Mouse (Mus musculus): ENCODE data around the gene H2afy2.
A peak's percentile ranks its signal among the peaks of the same experiment; 100 is the strongest.

The H2afy2 gene

GRCm38 (mm10) chr10:61723271-61723670, 60.7 kb downstream of the H2afy2 start:
- DNase-seq (ENCODE audit: low spot score in 2 of 2), result no peak

DNA sequence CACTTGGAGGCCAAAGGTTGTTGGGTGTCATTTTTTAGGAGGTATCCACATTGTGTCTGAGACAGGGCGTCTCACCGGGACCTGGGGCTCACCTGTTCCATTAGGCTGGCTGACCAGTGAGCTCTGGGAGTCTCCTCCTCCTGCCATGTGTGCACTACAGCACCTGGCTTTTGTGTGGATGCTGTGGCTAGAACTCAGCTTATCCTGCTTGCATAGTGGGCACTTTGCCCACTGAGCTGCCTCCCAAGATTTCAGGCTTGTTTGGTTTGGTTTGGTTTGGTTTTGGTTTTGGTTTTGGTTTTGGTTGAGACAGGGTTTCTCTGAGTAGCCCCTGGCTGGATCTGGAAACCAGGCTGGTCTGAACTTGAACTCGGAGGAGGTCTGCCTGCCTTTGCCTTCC, 61.7 kb downstream of the H2afy2 start:
- DNase-seq (ENCODE audit: low spot score in 2 of 2), result no peak

DNA sequence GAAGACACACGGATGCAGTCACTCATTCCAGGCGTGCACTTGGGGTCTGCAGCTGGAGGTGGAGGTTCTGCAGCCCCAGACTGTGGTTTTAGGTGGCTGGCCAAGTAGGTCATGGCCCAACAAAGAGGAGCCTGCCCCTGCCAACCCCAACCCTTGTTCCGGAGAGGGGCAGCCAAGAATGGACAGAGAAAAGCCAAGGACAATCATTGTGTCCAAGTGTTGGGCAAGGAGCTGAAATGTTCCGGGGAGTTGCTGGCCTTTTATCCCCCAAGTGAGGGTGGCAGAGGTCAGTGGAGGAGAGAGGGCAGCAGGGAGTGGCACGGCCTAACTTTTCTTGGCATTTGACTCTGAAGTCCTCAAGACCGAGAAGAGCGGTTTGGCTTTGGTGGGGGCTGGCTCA, 63.6 kb downstream of the H2afy2 start:
- DNase-seq (ENCODE audit: low spot score in 2 of 2), result no peak

GRCm38 (mm10) chr10:61717406-61718296, 66.3 kb downstream of the H2afy2 start:
- no peak for DNase-seq (ENCODE audit: low spot score in 2 of 2)

DNA sequence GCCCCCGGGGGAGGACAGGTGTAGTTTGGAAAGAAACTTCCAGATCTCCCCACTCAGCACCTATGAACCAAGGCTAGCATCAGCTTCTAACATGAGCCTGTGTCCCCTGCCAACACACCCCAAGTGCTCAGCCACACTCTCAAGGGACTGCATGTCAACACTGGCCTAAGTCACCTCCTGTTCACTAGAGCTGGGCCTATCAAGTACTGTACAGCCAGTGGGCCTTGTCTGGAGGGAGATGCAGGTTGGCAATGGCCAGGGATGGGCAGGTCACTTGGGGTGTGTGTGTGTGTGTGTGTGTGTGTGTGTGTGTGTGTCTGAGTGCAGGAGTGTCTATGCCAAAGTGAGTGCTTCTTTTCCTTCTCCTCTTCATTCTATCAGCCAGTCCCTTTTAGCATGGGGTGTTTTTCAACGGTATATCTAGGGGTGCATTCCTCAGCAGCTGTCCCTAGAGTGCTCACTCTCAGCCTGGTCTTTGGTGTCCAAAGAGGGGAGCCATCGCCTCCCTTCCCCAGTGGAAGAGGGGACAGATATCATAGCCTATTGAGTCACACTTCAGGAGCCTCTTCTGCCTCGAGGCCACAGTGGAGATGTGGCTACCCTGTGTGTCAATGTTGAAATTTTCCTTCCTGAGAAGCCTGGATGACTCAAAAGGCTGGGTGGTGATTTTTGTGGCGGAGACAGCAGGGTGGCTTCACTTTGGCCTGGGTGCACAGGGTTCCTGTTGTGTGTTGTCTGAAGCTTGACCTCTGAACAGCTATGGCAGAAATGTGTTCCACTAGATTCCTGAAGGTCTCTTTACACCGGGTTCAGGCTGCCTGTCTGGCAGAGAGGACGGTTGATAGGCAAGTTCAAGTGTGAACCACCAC, 67.7 kb downstream of the H2afy2 start:
- DNase-seq (ENCODE audit: low spot score in 2 of 2), result no peak

- DNase-seq (ENCODE audit: low spot score in 2 of 2), result no peak
Observed at GRCm38 (mm10) chr10:61715462-61715837, 68.5 kb downstream of the H2afy2 start.

GRCm38 (mm10) chr10:61714771-61715461, 69.0 kb downstream of the H2afy2 start, which contains the start of gene Aifm2:
Gene Aifm2 (plus strand): TSS chr10:61715263.
- DNase-seq (ENCODE audit: low spot score in 2 of 2), result peak; percentile 35 to 42

DNA sequence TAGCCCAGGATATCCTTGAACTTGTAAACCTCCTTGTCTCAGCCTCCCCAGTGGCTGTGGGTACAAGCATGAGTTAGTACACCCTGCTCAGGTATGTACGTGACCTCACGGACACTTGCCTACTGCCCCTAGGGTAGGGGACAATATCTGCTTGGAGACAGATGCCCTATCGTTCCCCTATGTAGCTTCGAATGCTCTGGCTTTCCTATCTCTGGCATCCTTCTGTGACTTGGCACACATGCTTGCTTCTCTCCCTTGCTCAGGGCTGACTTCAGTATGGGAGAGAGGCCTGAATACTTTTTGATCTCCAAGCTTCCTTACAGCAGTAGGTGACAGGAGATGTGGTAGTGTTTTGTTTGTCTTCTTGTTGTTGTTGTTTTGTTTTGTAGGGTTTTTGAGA, 69.8 kb downstream of the H2afy2 start:
- DNase-seq (ENCODE audit: low spot score in 2 of 2), result no peak

- no peak for DNase-seq (ENCODE audit: low spot score in 2 of 2)
Observed at GRCm38 (mm10) chr10:61713601-61714000, 70.3 kb downstream of the H2afy2 start.

GRCm38 (mm10) chr10:61706412-61707375, 77.3 kb downstream of the H2afy2 start:
- DNase-seq (ENCODE audit: low spot score in 2 of 2), result no peak

DNA sequence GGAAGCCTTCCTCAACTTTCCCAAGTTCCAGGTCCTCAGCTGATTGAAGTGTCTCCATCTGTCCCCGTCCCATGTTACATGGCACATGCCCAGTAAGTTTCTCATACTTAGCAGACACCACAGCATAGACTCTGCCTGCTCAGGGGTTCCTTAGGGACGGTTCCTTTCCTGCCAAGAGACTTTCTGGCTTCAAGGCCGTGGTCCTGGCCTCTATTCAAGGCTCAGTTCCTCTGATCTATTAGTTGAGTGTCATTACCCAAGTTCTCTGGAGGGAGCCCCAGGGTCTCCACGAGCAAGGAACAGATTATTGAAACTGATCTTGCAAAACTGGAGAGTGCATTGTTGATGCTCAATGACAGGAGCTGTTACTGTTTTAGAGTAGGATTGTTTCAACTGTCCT, 79.3 kb downstream of the H2afy2 start:
- DNase-seq (ENCODE audit: low spot score in 2 of 2), result no peak

- no peak for DNase-seq (ENCODE audit: low spot score in 2 of 2)
Observed at GRCm38 (mm10) chr10:61697028-61697427, 86.9 kb downstream of the H2afy2 start.

GRCm38 (mm10) chr10:61696560-61696823, 87.5 kb downstream of the H2afy2 start:
- no peak for DNase-seq (ENCODE audit: low spot score in 2 of 2)

DNA sequence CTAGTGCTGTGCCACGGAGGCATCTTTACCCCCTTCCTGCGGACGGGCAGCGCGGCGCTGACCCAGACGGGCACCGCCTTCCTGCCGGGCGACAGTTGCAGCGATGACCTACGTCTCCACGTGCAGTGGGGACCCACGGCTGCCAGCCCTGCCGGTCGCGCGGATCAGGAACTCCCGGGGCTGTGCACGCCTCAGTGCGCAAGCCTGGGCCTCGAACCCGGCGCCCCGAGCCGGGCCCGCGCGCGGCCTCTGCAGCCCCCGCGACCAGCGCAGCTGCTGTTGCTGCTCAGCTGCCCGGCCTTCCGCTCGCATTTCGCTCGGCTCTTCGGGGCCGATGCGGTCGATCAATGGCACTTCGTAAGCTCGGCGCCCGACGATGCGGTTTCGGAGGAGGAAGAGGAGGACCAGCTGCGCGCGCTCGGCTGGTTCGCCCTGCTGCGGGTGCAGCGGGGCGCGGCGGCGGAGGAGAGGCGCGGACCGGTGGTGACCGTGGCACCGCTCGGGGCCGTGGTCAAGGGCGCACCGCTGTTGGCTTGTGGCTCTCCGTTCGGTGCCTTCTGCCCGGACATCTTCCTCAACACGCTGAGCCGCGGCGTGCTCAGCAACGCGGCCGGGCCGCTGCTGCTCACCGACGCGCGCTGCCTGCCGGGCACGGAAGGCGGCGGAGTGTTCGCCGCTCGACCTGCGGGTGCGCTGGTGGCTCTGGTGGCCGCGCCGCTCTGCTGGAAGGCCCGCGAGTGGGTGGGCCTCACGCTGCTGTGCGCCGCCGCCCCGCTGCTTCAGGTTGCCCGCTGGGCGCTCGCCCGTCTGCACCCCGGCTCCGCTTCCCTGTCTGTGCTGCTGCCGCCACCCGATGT, 88.0 kb downstream of the H2afy2 start:
- no peak for DNase-seq (ENCODE audit: low spot score in 2 of 2)

DNA sequence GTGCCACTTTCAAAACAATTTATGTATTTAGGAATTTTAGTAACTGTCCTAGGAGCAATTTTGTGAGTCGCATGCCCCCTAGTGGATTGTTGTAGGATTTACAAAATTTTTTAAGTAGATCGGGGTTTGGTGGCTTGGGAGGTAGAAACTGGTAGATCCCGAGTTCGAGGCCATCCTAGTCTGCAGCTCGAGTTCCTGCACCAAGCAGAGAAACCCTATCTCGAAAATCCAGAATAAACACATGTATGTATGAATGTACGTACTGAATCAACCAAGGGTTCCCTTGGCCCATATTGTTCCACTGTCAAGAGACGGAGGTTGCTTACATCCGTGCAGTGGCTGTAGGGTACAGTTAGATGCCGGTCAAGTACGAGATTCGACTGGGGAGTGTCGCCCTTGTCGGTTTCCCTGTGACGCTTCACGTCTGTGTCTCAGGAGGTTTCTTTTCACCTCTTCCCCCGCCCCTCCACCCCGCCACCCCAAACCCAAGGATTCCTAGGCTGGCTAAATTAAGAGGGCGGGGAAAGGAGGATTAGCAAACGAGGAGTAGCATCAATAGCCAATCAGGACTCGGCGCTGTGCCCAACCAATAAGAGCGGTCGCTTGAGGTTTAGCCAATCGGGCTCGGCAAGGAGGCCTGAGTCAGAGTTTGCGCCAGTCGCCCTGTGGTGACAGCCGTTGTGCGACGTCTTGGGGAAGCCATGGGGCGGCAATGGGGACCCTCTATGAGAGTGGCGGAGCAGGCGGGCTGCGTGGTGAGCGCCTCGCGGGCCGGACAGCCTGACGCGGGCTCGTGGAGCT, 88.9 kb downstream of the H2afy2 start, which contains the start of gene Tysnd1:
Tysnd1 (plus strand) TSS at position 645 of the 801 bp plus-strand sequence.
- DNase-seq (ENCODE audit: low spot score in 2 of 2), result peak; percentile 85 to 90

DNA sequence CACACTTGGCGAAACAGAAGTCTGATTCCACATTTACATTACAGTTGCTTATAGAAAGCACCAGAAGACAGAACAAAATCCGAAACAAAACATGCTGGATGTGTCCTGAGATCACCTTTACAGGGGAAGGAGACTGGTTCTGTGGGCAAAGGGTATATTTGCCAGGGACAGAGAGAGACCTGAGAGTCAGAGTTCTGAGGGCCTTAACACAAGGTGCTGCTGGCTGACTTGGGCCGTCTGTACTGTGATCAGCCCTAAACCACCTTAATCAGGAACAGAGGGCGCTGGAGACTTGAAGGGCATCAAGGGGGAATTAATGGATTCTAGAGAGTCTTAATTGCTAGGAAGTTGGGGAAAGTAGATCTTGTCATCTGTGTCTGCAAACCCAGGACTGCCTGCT, 90.4 kb downstream of the H2afy2 start:
- no peak for DNase-seq (ENCODE audit: low spot score in 2 of 2)

DNA sequence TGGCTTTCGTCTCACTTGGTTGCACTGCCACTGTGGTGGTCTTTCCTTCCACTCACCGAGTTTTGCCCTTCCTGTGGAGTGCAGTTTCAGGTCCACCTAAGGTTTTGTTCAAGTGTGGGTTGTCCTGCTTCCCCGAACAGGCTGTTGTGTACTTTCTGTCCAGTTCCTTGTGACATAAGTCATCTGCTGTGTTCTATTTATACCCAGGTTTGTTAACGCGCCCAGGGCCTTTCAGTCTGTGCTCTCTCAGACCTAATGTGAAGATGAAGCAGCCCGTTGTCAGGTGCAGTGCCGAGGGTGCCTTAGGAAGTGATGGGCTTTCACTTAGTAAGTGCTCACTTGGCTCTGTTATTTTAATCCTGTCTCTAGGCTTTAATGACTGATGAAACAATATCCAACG, 94.5 kb downstream of the H2afy2 start:
- no peak for DNase-seq (ENCODE audit: low spot score in 2 of 2)

All from natural killer cell, adult 2 months (primary cell).